ENCODE assay signal across 8 mouse cellular contexts in the genomic region with DNA sequence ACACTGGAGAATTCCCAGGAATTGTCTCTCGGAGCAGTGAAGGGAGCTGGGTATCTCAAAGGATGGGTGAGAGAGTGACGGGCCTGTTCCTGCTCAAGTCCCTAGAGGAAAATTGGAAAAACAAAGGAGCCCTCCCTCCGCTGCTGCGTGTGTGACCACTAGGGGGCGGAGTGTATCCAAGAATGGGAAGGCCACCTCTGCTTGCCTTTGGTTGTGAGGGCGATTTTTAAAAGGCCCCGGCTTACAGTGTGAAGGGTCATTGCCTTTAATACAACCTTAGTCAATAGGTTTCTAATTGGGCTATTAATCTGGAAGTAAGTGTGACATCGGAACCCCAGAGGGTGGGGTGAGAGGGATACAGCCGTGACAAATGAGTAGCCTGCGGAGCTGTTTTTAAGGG.
DNase-seq lines count a peak whose midpoint lies in the region; ATAC-seq and TF ChIP-seq lines count a peak whose summit lies in the region.

No protein-coding gene starts in this region.

- no peak overlapping the region for H3K9ac ChIP-seq in embryonic facial prominence, embryonic 11.5 days (replicated peaks; ENCODE audit: low read length)
- no peak overlapping the region for H3K9ac ChIP-seq in limb, embryonic 11.5 days (ENCODE audit: low read length)

- no peak overlapping the region for H3ac ChIP-seq in myocyte (ENCODE audit: control insufficient read depth, insufficient read length)

- H3K9me3 ChIP-seq in embryonic facial prominence, embryonic 11.5 days (replicated peaks; ENCODE audit: control insufficient read depth, low read length) = no peaks in the 10 kb centered on the region
- H3K9me3 ChIP-seq in limb, embryonic 11.5 days (ENCODE audit: control insufficient read depth, low read length) = no peaks in the 10 kb centered on the region

- H3K4me2 ChIP-seq in embryonic facial prominence, embryonic 11.5 days (ENCODE audit: low read depth, low read length) = no peak overlapping the region
- no peak overlapping the region for H3K4me2 ChIP-seq in limb, embryonic 11.5 days (ENCODE audit: low read depth, severe bottlenecking)
- peak overlapping the region; percentile 27 for H3K4me2 ChIP-seq in myocyte (ENCODE audit: low read depth)

- H3K79me2 ChIP-seq in myocyte (ENCODE audit: control insufficient read depth, insufficient read depth) = no peaks in the 10 kb centered on the region

- no peak overlapping the region for H3K27ac ChIP-seq in embryonic facial prominence, embryonic 11.5 days (replicated peaks; ENCODE audit: low read depth, low read length)
- H3K27ac ChIP-seq in limb, embryonic 11.5 days (replicated peaks; ENCODE audit: low read depth, low read length) = no peak overlapping the region

- H3K27me3 ChIP-seq in embryonic facial prominence, embryonic 11.5 days (ENCODE audit: control insufficient read depth, insufficient read depth, low read length) = no peaks in the 10 kb centered on the region; the same call in 1 of the 2 replicates
- no peaks in the 10 kb centered on the region for H3K27me3 ChIP-seq in limb, embryonic 11.5 days (ENCODE audit: control insufficient read depth, insufficient read depth, low read length)
- peaks cover 7% of the 10 kb centered on the region for H3K27me3 ChIP-seq in myocyte (ENCODE audit: control insufficient read depth, insufficient read depth, insufficient read length)

- ATAC-seq in embryonic facial prominence, embryonic 11.5 days (replicated peaks; ENCODE audit: insufficient number of reproducible peaks, low FRiP score, low TSS enrichment, low read depth) = peak; percentile 49; the same call in 1 of the 2 replicates
- ATAC-seq in limb, embryonic 11.5 days (ENCODE audit: insufficient number of reproducible peaks, low FRiP score, low TSS enrichment, low read depth) = peak; percentile 64; the same call in 1 of the 2 replicates

- no peak for TF ChIP-seq POLR2A in myocyte (IDR thresholded peaks at IDR 0.05; ENCODE audit: insufficient read length, low read depth)

- peak; percentile 42 for DNase-seq in 3134 (ENCODE audit: extremely low read depth, insufficient read length, low spot score)
- peak; percentile 86 for DNase-seq in adrenal gland, postnatal 25 days
- peak; percentile 93 for DNase-seq in embryonic facial prominence, embryonic 11.5 days (ENCODE audit: low spot score)
- DNase-seq in heart, adult 11 months = peak; percentile 96
- DNase-seq in kidney, adult 18-20 months = peak; percentile 78
- DNase-seq in limb, embryonic 11.5 days (ENCODE audit: low spot score) = peak; percentile 95
- peak; percentile 41 to 47 for DNase-seq in spleen, postnatal 36 days (ENCODE audit: low spot score in 2 of 2)

- no peak overlapping the region for H3K4me3 ChIP-seq in embryonic facial prominence, embryonic 11.5 days (ENCODE audit: low read depth, low read length)
- H3K4me3 ChIP-seq in limb, embryonic 11.5 days (ENCODE audit: low read depth, low read length) = no peak overlapping the region
- H3K4me3 ChIP-seq in myocyte = no peak overlapping the region

- WGBS in embryonic facial prominence, embryonic 11.5 days = 7% methylated on average over 10 of the region's 10 CpGs
- 4% methylated on average over 10 of the region's 10 CpGs for WGBS in limb, embryonic 11.5 days

- peaks cover 9% of the 10 kb centered on the region for H3K4me1 ChIP-seq in embryonic facial prominence, embryonic 11.5 days (ENCODE audit: control insufficient read depth, insufficient read depth, low read length)
- 0 out of 2 replicates have a peak, but pooled peaks cover 3% of the 10 kb centered on the region for H3K4me1 ChIP-seq in limb, embryonic 11.5 days (ENCODE audit: control insufficient read depth, insufficient read depth, low read length)

- no peaks in the 10 kb centered on the region for H3K36me3 ChIP-seq in embryonic facial prominence, embryonic 11.5 days (replicated peaks; ENCODE audit: control insufficient read depth, insufficient read depth, low read depth, low read length)
- H3K36me3 ChIP-seq in limb, embryonic 11.5 days (ENCODE audit: control insufficient read depth, insufficient read depth, low read length) = no peaks in the 10 kb centered on the region
- no peaks in the 10 kb centered on the region for H3K36me3 ChIP-seq in myocyte (ENCODE audit: control insufficient read depth, insufficient read depth)

TF ChIP-seq in myocyte, 11 proteins besides CTCF, POLR2A, EP300 and RAD21:
- TF ChIP-seq TCF12 (IDR thresholded peaks at IDR 0.05; ENCODE audit: insufficient read depth, poor library complexity, severe bottlenecking) = no peak
- TF ChIP-seq E2F4 (IDR thresholded peaks at IDR 0.05; ENCODE audit: insufficient read depth) = no peak
- no peak for TF ChIP-seq POLR2AphosphoS2 (IDR thresholded peaks at IDR 0.05; ENCODE audit: insufficient read length, low read depth)
- no peak for TF ChIP-seq MYOG (IDR thresholded peaks at IDR 0.05; ENCODE audit: control insufficient read depth in 1 of 3, insufficient read depth in 1 of 3, insufficient read length in 2 of 3, low read depth in 2 of 3)
- no peak for TF ChIP-seq TCF3 (IDR thresholded peaks at IDR 0.05; ENCODE audit: insufficient read length, low read depth)
- TF ChIP-seq REST (IDR thresholded peaks at IDR 0.05; ENCODE audit: insufficient read depth, insufficient read length) = no peak
- no peak for TF ChIP-seq MYOD1 (IDR thresholded peaks at IDR 0.05; ENCODE audit: control insufficient read depth in 1 of 3, insufficient read length in 2 of 3, low read depth in 2 of 3)
- TF ChIP-seq CEBPB (IDR thresholded peaks at IDR 0.05; ENCODE audit: insufficient read depth, poor library complexity, severe bottlenecking) = no peak
- TF ChIP-seq SRF (IDR thresholded peaks at IDR 0.05; ENCODE audit: control insufficient read depth, insufficient read length, low read depth) = no peak
- TF ChIP-seq USF1 (IDR thresholded peaks at IDR 0.05; ENCODE audit: low read depth) = no peak
- TF ChIP-seq MAX (IDR thresholded peaks at IDR 0.05; ENCODE audit: low read depth) = no peak
TF ChIP-seq in myocyte: peak in this region for 0.

Comparison
In these comparisons a context has a peak if more than half of its experiments do, and no peak if none do; other contexts are left out.
1. DNase-seq: peak in every context shown above with its lines; median percentile 96 in heart, adult 11 months; 95 in limb, embryonic 11.5 days; 93 in embryonic facial prominence, embryonic 11.5 days; 86 in adrenal gland, postnatal 25 days; 78 in kidney, adult 18-20 months; 44 in spleen, postnatal 36 days; 42 in 3134.